Mouse (Mus musculus) heart, embryonic 10.5 days (tissue): ENCODE results near the gene Gm13691. TPM values are rescaled to one million over a fixed set of nuclear protein-coding genes. Genes with fewer than 3 reads are reported as not detected.
"Not testable (repeated sequence)": the region's sequence is repeated elsewhere in the genome, so short reads cannot be mapped to it uniquely, and the experiment has no call there.

Source experiments
- DNase-seq: peaks from one replicate; pipeline ENCODE4 v3.0.0-alpha.2; 2017; ENCODE audit warnings: low spot score
- H3K27ac ChIP-seq: fragments of 300-500 bp; sonication (generic); 2 replicates; pipeline ENCODE4 v1.5.1; 2016; ENCODE audit warnings: mild to moderate bottlenecking
- H3K27me3 ChIP-seq: fragments of 300-500 bp; sonication (generic); 2 replicates; pipeline ENCODE4 v1.6.1; 2016; ENCODE audit warnings: mild to moderate bottlenecking; ENCODE audit not compliant: poor library complexity, insufficient read depth, severe bottlenecking
- H3K36me3 ChIP-seq: fragments of 300-500 bp; sonication (generic); 2 replicates; pipeline ENCODE4 v1.6.1; 2016; ENCODE audit warnings: mild to moderate bottlenecking, moderate library complexity
- H3K4me1 ChIP-seq: fragments of 300-500 bp; sonication (generic); 2 replicates; pipeline ENCODE4 v1.6.1; 2016; ENCODE audit warnings: mild to moderate bottlenecking
- H3K4me3 ChIP-seq: fragments of 300-500 bp; sonication (generic); 2 replicates; pipeline ENCODE4 v1.5.1; 2016; ENCODE audit warnings: mild to moderate bottlenecking, moderate library complexity
- H3K9me3 ChIP-seq: fragments of 300-500 bp; sonication (generic); 2 replicates; pipeline ENCODE4 v1.6.1; 2016; ENCODE audit warnings: mild to moderate bottlenecking, moderate library complexity
- whole genome bisulfite sequencing: fragments of 180-500 bp; shearing (Covaris S2); methylation state at CpG from one replicate; pipeline ENCODE4 v1.1.7; 2016; 5-methylcytosine and 5-hydroxymethylcytosine counted together
- polyA plus RNA-seq: library from polyadenylated mRNA; unstranded; fragments of >200 nt; fragmentation: Nextera tagmentation; extraction: Ambion mirVana; gene quantifications from 2 replicates; pipeline ENCODE4 v1.2.1, GENCODE M21; 2016

Gm13691 gene
- polyA plus RNA-seq, 1 experiment from 2014 or later: not detected

DNA sequence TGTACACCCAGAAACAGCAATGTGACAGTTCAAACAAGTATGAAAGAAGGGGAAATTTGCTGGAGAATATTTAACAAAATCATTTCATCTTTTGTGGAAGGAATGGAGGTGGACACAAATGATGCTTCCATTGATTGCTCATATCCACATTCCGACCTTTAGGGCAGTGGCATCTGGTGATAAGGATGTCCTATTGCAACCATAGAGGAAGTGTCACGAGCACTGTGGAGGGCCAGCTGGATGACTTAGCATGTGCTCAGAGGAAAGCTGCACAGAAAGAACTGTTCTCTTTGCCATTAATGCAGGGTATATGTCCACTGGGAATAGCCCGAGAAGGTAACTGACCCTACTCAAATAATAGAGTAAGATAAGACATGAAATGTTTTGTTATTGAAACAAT, 19.5 kb downstream of the Gm13691 start:
- no peaks in the 10 kb centered on the region for H3K27me3 ChIP-seq
- no peaks in the 10 kb centered on the region for H3K4me1 ChIP-seq
- no peaks in the 10 kb centered on the region for H3K9me3 ChIP-seq
- no peak for DNase-seq
- 41% methylated on average over 3 of the region's 3 CpGs for WGBS
- no peaks in the 10 kb centered on the region for H3K36me3 ChIP-seq
- no peak overlapping the region for H3K27ac ChIP-seq
- no peak overlapping the region for H3K4me3 ChIP-seq

DNA sequence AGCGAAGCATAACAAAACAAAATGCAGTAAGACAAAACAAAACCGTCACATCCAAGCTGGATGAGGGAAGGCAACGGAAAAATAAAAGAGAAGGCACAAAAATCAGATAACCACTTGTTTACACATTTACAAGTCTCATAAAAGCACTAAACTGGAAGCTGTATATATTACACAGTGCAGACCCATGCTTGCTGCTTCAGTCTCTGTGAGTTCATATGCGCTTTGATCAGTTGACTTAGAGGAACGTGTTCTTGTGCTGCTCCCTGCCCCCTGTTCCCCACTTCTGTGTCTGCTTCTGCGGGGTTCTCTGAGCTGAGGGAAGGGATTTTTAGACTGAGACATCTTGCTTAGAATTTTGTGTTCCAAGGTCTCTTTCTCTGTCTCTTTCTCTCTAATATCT, 24.2 kb downstream of the Gm13691 start:
- no peaks in the 10 kb centered on the region for H3K36me3 ChIP-seq

DNA sequence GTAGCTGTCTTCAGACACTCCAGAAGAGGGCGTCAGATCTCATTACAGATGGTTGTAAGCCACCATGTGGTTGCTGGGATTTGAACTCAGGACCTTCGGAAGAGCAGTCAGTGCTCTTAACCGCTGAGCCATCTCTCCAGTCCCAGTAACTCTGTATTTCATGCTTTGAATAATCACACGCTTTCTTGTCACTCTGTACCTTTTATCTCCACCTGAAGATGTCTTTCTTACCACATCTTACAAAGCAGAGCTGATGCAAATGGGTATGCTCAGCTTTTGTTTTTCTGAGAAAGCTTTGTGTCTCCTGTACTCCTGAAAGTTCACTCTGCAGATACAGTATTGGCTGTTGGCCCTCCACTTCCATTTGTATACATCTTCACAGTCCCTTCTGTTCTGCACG, 25.9 kb downstream of the Gm13691 start:
- H3K4me3 ChIP-seq, H3K9me3 ChIP-seq, H3K27me3 ChIP-seq, H3K36me3 ChIP-seq, H3K27ac ChIP-seq, DNase-seq: not testable (repeated sequence)
- WGBS: 77% methylated on average over 5 of the region's 5 CpGs
- peaks cover 12% of the 10 kb centered on the region for H3K4me1 ChIP-seq

More for the DNA sequence above, 24.2 kb downstream of the Gm13691 start:
- WGBS: 65% methylated on average over 6 of the region's 6 CpGs
- H3K27me3 ChIP-seq: no peaks in the 10 kb centered on the region
- no peak for DNase-seq
- H3K27ac ChIP-seq: no peak overlapping the region
- peaks cover 7% of the 10 kb centered on the region for H3K4me1 ChIP-seq
- H3K4me3 ChIP-seq: no peak overlapping the region
- no peaks in the 10 kb centered on the region for H3K9me3 ChIP-seq

DNA sequence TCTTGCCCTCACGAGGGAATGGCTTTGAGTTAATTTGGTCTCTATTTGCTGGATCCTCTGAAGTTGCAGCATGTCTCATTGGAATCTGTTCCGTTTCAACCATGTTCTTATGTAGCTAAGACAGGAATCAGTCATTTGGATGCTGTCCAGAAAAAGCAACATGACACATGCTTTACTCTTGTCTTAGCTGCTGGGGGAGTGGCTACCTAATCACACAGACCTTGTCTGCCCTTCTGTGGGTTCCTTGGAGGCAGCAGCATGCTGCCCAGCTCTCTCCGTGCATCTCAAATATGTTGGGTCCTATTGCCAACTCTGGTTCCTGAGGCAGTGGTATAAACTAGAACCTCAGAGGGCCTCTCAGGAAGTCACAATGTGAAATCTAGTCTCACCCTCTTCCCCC, 28.0 kb downstream of the Gm13691 start:
- H3K4me1 ChIP-seq: peaks cover 12% of the 10 kb centered on the region
- H3K27ac ChIP-seq: no peak overlapping the region
- no peaks in the 10 kb centered on the region for H3K9me3 ChIP-seq
- WGBS: 33% methylated on average over 3 of the region's 3 CpGs
- H3K27me3 ChIP-seq: no peaks in the 10 kb centered on the region
- peak; percentile 77 for DNase-seq
- H3K36me3 ChIP-seq: no peaks in the 10 kb centered on the region
- no peak overlapping the region for H3K4me3 ChIP-seq

DNA sequence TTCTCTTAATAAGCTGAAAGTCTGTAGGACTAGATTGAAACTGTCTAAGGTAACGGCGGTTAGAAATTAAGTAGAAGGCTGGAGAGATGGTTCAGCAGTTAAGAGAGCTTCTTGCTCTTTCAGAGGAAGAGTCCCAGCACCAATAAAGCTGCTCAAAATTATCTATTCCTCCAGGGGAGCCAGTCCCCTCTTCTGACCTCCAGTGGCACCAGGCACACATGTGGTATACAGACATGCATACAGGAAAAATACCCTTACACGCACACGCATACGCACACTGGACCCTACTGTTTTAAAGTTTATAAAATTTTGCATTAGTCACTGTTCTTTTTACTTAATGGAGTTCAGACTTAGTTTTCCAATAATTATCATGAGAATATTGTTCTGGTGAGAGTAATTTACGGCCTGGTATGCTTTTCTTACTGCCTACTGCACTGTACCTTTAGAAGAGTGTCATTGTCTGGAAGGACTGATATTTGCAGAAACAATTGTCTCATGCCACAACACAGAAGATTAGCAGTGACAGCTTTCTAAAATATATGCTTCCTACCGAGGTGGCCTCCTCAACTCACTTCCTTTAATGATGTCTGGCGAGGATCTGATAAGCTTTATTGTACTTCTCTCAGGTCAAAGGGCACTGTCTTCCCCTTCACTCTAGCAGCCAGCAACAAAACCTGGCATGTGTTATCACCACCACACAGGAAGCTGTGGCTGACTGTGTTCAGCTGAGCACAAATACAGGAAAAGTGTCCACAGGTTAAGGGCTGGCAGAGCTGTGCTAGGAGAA, 29.4 kb downstream of the Gm13691 start:
- no peak for DNase-seq
- Histone ChIP-seq H3K27me3 (no peaks in the 10 kb centered on the region), H3K9me3 (no peaks in the 10 kb centered on the region), H3K27ac (no peak overlapping the region), H3K4me3 (no peak overlapping the region), H3K36me3 (no peaks in the 10 kb centered on the region), H3K4me1 (peaks cover 12% of the 10 kb centered on the region)
- WGBS: 68% methylated on average over 8 of the region's 8 CpGs

DNA sequence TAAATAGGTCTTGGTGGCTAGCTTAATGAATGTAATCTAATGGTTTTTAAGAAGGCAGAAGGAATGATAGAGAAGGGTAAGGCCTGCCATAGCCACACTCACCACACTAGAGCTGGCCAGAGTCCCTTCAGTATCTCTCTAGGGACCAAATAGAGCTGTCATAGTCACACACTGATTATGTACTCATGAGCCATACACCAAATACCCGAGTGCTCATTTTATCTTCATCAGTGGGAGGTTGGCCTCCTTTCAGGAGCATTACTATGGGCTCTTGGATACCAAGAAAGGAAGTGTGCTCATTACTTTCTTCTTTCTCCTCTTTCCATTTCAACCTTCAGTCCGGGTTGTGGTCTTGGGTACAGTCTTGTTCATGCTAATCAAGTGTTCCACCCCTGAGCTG, 31.6 kb downstream of the Gm13691 start:
- Histone ChIP-seq H3K27ac (no peak overlapping the region), H3K4me3 (no peak overlapping the region), H3K27me3 (no peaks in the 10 kb centered on the region), H3K36me3 (no peaks in the 10 kb centered on the region), H3K4me1 (peaks cover 12% of the 10 kb centered on the region), H3K9me3 (no peaks in the 10 kb centered on the region)
- no peak for DNase-seq
- 66% methylated on average over 2 of the region's 2 CpGs for WGBS

DNA sequence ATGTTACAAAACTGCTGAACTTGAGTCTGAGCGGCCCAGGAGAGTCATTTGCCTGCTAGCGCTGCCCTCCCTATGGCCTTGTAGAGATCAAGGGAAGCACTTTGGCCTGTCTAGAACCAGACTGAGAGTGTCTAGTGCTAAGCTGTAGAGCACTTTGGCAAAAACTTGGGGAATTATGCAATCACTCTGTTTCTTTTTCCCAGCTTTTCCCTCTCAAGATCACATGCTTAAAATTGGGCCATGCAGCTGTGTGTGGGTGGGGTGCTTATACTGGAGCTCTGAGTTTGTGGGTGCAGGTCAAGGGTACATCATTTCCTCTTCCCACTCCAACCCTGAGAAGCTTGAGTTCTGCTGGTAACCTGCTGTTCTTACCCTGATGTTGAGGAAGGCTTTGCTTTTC, 32.6 kb downstream of the Gm13691 start:
- Histone ChIP-seq H3K4me3 (no peak overlapping the region), H3K27ac (no peak overlapping the region), H3K4me1 (peaks cover 12% of the 10 kb centered on the region), H3K36me3 (no peaks in the 10 kb centered on the region), H3K27me3 (no peaks in the 10 kb centered on the region), H3K9me3 (no peaks in the 10 kb centered on the region)
- DNase-seq: no peak
- WGBS: 80% methylated on average over 2 of the region's 2 CpGs

DNA sequence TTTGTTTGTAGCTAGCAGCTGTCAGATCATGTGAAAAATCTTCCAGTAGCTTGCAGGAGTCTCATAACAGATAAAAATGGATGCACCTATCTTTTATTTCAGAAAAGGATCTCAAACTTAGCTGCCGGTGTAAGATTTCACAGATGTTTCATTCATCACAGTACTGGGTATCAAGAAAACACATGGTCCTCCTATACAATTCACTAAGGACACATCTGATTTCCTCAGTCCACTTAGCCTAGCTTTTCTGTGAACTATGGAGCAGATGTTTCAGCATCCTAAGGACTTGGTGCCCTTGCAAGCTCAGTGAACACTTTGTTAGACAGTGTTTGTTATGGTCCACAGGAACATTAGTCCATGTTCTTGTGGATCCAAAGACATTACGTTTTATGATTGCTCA, 33.0 kb downstream of the Gm13691 start:
- Histone ChIP-seq H3K36me3 (no peaks in the 10 kb centered on the region), H3K27ac (no peak overlapping the region), H3K4me3 (no peak overlapping the region), H3K4me1 (peaks cover 9% of the 10 kb centered on the region), H3K9me3 (no peaks in the 10 kb centered on the region), H3K27me3 (no peaks in the 10 kb centered on the region)
- DNase-seq: no peak
- WGBS: 71% methylated on average over 2 of the region's 2 CpGs

DNA sequence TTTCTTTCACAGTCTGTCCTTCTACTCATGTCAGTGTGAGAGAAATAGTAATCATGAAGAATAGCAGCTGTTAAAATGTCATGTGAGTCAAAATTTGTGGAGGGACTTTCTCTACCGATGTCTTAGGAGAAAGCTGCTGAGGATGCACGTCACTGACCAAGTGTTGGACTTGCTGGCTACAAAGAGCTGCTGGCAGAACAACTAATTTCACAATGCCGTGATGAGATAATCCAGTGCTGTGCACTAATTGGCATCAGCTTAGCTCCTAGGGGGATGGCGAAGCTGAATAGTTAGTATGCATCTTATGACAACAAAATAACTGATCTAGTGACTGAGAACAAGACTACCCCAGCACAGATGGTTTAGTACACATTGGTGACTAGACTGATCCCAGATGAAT, 34.9 kb downstream of the Gm13691 start:
- no peak overlapping the region for H3K4me3 ChIP-seq
- H3K27me3 ChIP-seq: no peaks in the 10 kb centered on the region
- no peaks in the 10 kb centered on the region for H3K36me3 ChIP-seq
- WGBS: 71% methylated on average over 4 of the region's 4 CpGs
- H3K9me3 ChIP-seq: no peaks in the 10 kb centered on the region
- H3K27ac ChIP-seq: no peak overlapping the region
- H3K4me1 ChIP-seq: 0 out of 2 replicates have a peak, but pooled peaks cover under 1% of the 10 kb centered on the region
- DNase-seq: no peak

DNA sequence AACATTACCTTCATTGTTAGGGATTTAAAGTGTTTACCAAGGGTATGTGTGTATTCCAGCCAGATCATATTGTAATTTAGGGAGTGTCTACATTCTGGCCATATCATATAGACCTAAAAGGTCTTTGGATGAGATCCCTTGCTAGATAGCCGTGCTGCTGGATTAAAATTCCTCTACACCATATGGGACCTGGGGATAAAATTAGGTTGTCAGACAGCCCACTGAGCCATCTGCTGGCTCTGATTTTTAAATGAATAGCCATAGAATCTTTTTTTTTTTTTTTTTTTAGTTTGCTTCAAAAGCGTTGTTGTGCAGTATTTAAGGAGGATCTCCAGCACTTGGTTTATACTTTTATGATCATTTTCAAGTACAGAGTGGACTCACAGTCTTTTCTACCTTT, 42.2 kb downstream of the Gm13691 start:
- no peaks in the 10 kb centered on the region for H3K36me3 ChIP-seq
- H3K9me3 ChIP-seq: no peaks in the 10 kb centered on the region
- 95% methylated on average over 2 of the region's 2 CpGs for WGBS
- no peaks in the 10 kb centered on the region for H3K27me3 ChIP-seq
- no peak overlapping the region for H3K4me3 ChIP-seq
- H3K4me1 ChIP-seq: no peaks in the 10 kb centered on the region
- H3K27ac ChIP-seq: no peak overlapping the region
- DNase-seq: no peak

DNA sequence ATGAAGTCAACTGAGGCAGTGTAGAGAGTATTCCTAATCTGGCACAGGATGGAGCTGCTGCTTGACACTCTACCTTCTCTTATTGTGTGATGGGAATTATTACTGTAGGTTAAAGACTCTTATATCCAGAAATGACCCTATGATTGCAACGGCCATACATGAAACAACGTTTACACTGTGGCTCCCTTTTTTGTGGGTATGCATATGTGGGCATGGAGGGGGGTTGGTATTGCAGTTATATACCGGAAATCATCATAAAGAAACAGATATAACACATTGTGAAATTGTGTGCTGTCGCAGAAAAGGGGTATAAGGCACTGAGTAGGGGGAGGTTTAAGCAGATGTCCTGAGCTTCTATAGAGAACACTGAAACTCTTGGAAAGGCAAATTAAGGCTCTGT, 45.6 kb downstream of the Gm13691 start:
- Histone ChIP-seq H3K36me3 (no peaks in the 10 kb centered on the region), H3K9me3 (no peaks in the 10 kb centered on the region), H3K27me3 (no peaks in the 10 kb centered on the region), H3K4me3 (no peak overlapping the region), H3K4me1 (no peaks in the 10 kb centered on the region), H3K27ac (no peak overlapping the region)
- DNase-seq: no peak
- 82% methylated on average over 4 of the region's 4 CpGs for WGBS

DNA sequence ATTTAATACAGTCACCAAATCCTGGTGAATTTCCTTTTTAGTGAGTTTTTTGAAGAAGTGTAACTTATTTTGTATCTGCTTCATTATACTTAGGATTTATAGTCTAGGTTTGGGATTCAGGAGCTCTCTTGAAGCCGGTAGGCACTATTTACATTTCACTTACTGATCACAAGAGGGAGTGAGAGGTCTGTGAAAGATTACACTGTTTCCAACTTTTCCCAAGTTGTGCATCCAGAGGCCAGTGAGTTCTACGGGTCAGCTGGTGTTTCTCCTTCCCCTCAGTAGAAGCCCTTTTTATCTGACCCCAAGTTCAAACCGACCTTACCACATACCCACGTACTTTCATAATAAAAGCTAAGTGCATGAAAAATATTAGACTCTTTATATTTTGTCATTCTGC, 47.0 kb downstream of the Gm13691 start:
- H3K4me1 ChIP-seq: no peaks in the 10 kb centered on the region
- H3K27ac ChIP-seq: no peak overlapping the region
- no peaks in the 10 kb centered on the region for H3K36me3 ChIP-seq
- no peak for DNase-seq
- no peaks in the 10 kb centered on the region for H3K27me3 ChIP-seq
- no peaks in the 10 kb centered on the region for H3K9me3 ChIP-seq
- WGBS: 22% methylated on average over 4 of the region's 4 CpGs
- H3K4me3 ChIP-seq: no peak overlapping the region

DNA sequence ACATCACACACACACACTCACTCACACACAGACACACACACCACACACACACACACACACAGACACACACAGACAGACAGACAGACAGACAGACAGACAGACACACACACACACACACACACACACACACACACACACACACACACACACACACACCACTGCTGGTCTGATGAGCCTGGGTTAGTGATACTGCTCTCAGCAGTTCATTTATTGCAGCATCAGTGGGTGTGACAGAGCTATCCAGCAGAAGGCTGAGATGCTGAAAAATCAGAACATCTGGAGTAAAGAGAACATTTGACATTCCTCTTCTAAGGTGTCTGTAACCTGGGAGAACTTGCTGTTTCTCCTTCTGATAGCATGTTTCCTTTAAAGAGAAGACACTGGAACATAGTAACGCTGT, 47.6 kb downstream of the Gm13691 start:
- not testable (repeated sequence) for H3K36me3 ChIP-seq, H3K4me1 ChIP-seq, H3K27me3 ChIP-seq, H3K9me3 ChIP-seq, H3K4me3 ChIP-seq, DNase-seq
- WGBS: 76% methylated on average over 1 of the region's 1 CpGs
- H3K27ac ChIP-seq: 0 out of 2 replicates have a peak overlapping the region, but pooled peaks have one; percentile 6

DNA sequence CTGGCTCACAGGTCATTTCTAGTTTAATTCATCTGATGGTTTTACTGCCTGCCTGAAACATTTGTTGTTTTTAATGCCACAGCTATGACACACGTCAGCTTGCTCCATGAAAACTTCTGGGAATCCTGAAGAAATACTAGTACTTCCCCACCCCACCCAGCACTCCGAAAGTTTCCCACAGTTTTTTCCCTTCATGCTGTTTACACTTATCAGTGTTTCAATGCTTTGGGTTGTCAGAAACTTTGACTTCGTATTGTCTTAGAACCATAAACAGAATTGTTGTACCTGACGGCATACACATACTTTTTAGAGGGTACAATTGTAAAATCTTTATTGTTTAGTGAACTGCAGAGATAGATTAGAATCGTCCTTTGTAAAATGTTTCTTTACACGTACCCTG, 48.9 kb downstream of the Gm13691 start:
- WGBS: 60% methylated on average over 6 of the region's 6 CpGs

More for the DNA sequence above, 48.9 kb downstream of the Gm13691 start:
- Histone ChIP-seq H3K27ac (no peak overlapping the region), H3K4me1 (no peaks in the 10 kb centered on the region), H3K4me3 (no peak overlapping the region), H3K9me3 (no peaks in the 10 kb centered on the region), H3K27me3 (no peaks in the 10 kb centered on the region), H3K36me3 (no peaks in the 10 kb centered on the region)
- DNase-seq: no peak
